Mouse (Mus musculus) G1E (cell line): ENCODE measurements around the gene Olfr740.

ENCODE experiments used
- CTCF ChIP-seq: IDR thresholded peaks from 2 replicates; pipeline ENCODE4 v1.5.1; 2012; ENCODE audit warnings: low read depth, low read length, inconsistent platforms, mixed read lengths
- GATA1 ChIP-seq: IDR thresholded peaks from 2 replicates; pipeline ENCODE4 v1.6.1; 2012; ENCODE audit warnings: borderline replicate concordance, low read length, inconsistent platforms, mixed read lengths

GRCm38 (mm10) chr14:50418326-50418725, 27.0 kb upstream of the Olfr740 start, which contains the start of gene Olfr739:
- TF ChIP-seq CTCF (no peak), GATA1 (no peak)
